Mouse (Mus musculus) MEL (cell line): ENCODE data around the gene Dnajc22. TPM values are rescaled to one million over a fixed set of nuclear protein-coding genes. Genes with fewer than 3 reads are reported as not detected.

ENCODE experiments used
- DNase-seq: peaks from one replicate; pipeline ENCODE4 v3.0.0; 2011; ENCODE audit warnings: low read depth, low spot score
- H3K27ac ChIP-seq: 2 replicates; pipeline ENCODE4 v1.5.1; 2012; ENCODE audit warnings: low read depth, mild to moderate bottlenecking, control low read depth, low read length, moderate library complexity; ENCODE audit not compliant: control insufficient read depth
- H3K27me3 ChIP-seq, 2 experiments: fragments of 150-350 bp in 1 of 2; sonication (generic) in 1 of 2; 2 replicates each; pipeline ENCODE4 v1.6.1; 2012; ENCODE audit warnings: low read length in 2 of 2, mild to moderate bottlenecking in 2 of 2, improper control_type of control experiment in 1 of 2, moderate library complexity in 1 of 2; ENCODE audit not compliant: insufficient read depth in 2 of 2, control insufficient read depth in 1 of 2
- H3K36me3 ChIP-seq, 2 experiments: 2 replicates each; pipeline ENCODE4 v1.6.1; 2012 to 2014; ENCODE audit warnings: low read length in 2 of 2, improper control_type of control experiment in 1 of 2, inconsistent platforms in 1 of 2, mild to moderate bottlenecking in 1 of 2; ENCODE audit not compliant: insufficient read depth in 2 of 2, control insufficient read depth in 1 of 2
- H3K4me1 ChIP-seq, 2 experiments: fragments of 150-350 bp in 1 of 2; sonication (generic) in 1 of 2; 2 replicates each; pipeline ENCODE4 v1.6.1; 2012; ENCODE audit warnings: low read length in 2 of 2, improper control_type of control experiment in 1 of 2, mild to moderate bottlenecking in 1 of 2; ENCODE audit not compliant: insufficient read depth in 2 of 2, control insufficient read depth in 1 of 2
- H3K4me3 ChIP-seq, 2 experiments: fragments of 150-350 bp in 1 of 2; sonication (generic) in 1 of 2; 2 replicates each; pipeline ENCODE4 v1.5.1; 2012; ENCODE audit warnings: low read depth in 2 of 2, low read length in 2 of 2, mild to moderate bottlenecking in 2 of 2, moderate library complexity in 2 of 2, control low read depth in 1 of 2, improper control_type of control experiment in 1 of 2; ENCODE audit not compliant: control insufficient read depth in 1 of 2, insufficient read depth in 1 of 2
- H3K79me2 ChIP-seq: 2 replicates; pipeline ENCODE4 v1.6.1; 2012; ENCODE audit warnings: mild to moderate bottlenecking, low read length, moderate library complexity; ENCODE audit not compliant: control insufficient read depth, poor library complexity, insufficient read depth
- H3K9ac ChIP-seq: 2 replicates; pipeline ENCODE4 v1.6.1; 2012; ENCODE audit warnings: low read depth, mild to moderate bottlenecking, control low read depth, low read length, moderate library complexity; ENCODE audit not compliant: control insufficient read depth, poor library complexity, severe bottlenecking
- H3K9me3 ChIP-seq: fragments of 150-350 bp; sonication (generic); replicated peaks from 2 replicates; pipeline ENCODE4 v1.6.1; 2012; ENCODE audit warnings: mild to moderate bottlenecking, low read length, improper control_type of control experiment, moderate library complexity; ENCODE audit not compliant: insufficient read depth
- BHLHE40 ChIP-seq: IDR thresholded peaks from 2 replicates; pipeline ENCODE4 v1.6.1; 2012; ENCODE audit warnings: low read depth, mild to moderate bottlenecking, inconsistent platforms, low read length, improper control_type of control experiment, borderline replicate concordance
- CTCF ChIP-seq, 3 experiments: IDR thresholded peaks in 2 of 3; conservative IDR thresholded peaks in 1 of 3; 2 replicates each; pipeline ENCODE4 v1.5.1; 2011 to 2012; ENCODE audit warnings: low read length in 3 of 3, low read depth in 2 of 3, mild to moderate bottlenecking in 2 of 3, improper control_type of control experiment in 1 of 3, inconsistent platforms in 1 of 3, mixed read lengths in 1 of 3, moderate library complexity in 1 of 3; ENCODE audit not compliant: control insufficient read depth in 1 of 3, insufficient read depth in 1 of 3, poor library complexity in 1 of 3, severe bottlenecking in 1 of 3
- E2F4 ChIP-seq: IDR thresholded peaks from 2 replicates; pipeline ENCODE4 v1.6.1; 2011; ENCODE audit warnings: low read depth, low read length, improper control_type of control experiment, borderline replicate concordance
- EP300 ChIP-seq, 2 experiments: IDR thresholded peaks; 2 replicates each; pipeline ENCODE4 v1.6.1; 2011; ENCODE audit warnings: improper control_type of control experiment in 2 of 2, low read length in 2 of 2, low read depth in 1 of 2, mild to moderate bottlenecking in 1 of 2
- MAFK ChIP-seq: IDR thresholded peaks from 2 replicates; pipeline ENCODE4 v1.6.1; 2011; ENCODE audit warnings: low read depth, mild to moderate bottlenecking, low read length, improper control_type of control experiment, borderline replicate concordance
- MEF2A ChIP-seq: IDR thresholded peaks from 2 replicates; pipeline ENCODE4 v1.6.1; 2014; ENCODE audit warnings: low read depth, mild to moderate bottlenecking, inconsistent platforms, low read length, improper control_type of control experiment; ENCODE audit not compliant: poor library complexity, insufficient replicate concordance, severe bottlenecking; ENCODE audit errors: extremely low read depth
- MYC ChIP-seq: IDR thresholded peaks from 2 replicates; pipeline ENCODE4 v1.6.1; 2011; ENCODE audit warnings: low read depth, mild to moderate bottlenecking, low read length, improper control_type of control experiment, moderate library complexity
- NELFE ChIP-seq: IDR thresholded peaks from 2 replicates; pipeline ENCODE4 v1.6.1; 2011; ENCODE audit warnings: low read depth, low read length, improper control_type of control experiment
- POLR2AphosphoS5 ChIP-seq: IDR thresholded peaks from 2 replicates; pipeline ENCODE4 v1.6.1; 2012; ENCODE audit warnings: low read depth, borderline replicate concordance, mild to moderate bottlenecking, inconsistent platforms, low read length, moderate library complexity, mixed read lengths
- TBP ChIP-seq: IDR thresholded peaks from 2 replicates; pipeline ENCODE4 v1.8.0; 2011; ENCODE audit warnings: low read depth, low read length, improper control_type of control experiment
- ZNF384 ChIP-seq: IDR thresholded peaks from 2 replicates; pipeline ENCODE4 v1.6.1; 2012; ENCODE audit warnings: low read depth, mild to moderate bottlenecking, inconsistent platforms, low read length, improper control_type of control experiment
- polyA plus RNA-seq, 2 experiments: library from polyadenylated mRNA; stranded (reverse) in 1 of 2; unstranded in 1 of 2; fragments of >175 nt in 1 of 2; fragments of >200 nt in 1 of 2; gene quantifications; 2 replicates each; pipeline versions ENCODE4 v1.2.1 to v1.2.4; 2012; ENCODE audit warnings: low replicate concordance in 2 of 2, low read depth in 1 of 2; ENCODE audit not compliant: insufficient read length in 2 of 2, insufficient read depth in 1 of 2, missing spikeins in 1 of 2
- total RNA-seq: library from RNA; depleted of rRNA; stranded (reverse); fragments of 300-350 nt; gene quantifications from 2 replicates; pipeline ENCODE4 v1.2.3, GENCODE M21; 2012

The Dnajc22 gene
- total and polyA plus RNA-seq, 3 experiments = 3.2 to 5.3 TPM; not detected in 1

- Histone ChIP-seq H3K79me2 (no peaks in the 10 kb centered on the region), H3K36me3 (peaks cover 0 to 9% of the 10 kb centered on the region in 2 experiments; a peak in 2 of 4 replicates)
- TF ChIP-seq EP300 (IDR thresholded peaks at IDR 0.05; ENCODE audit: low read depth in 1 of 2, low read length in 2 of 2) (no peak), MAFK (no peak), MEF2A (no peak), NELFE (no peak), CTCF (IDR thresholded peaks at IDR 0.05 in 2 of 3, conservative IDR thresholded peaks at IDR 0.05 in 1 of 3; ENCODE audit: control insufficient read depth in 1 of 3, insufficient read depth in 1 of 3, low read depth in 2 of 3, low read length in 3 of 3, poor library complexity in 1 of 3, severe bottlenecking in 1 of 3) (no peak), E2F4 (no peak), ZNF384 (peak; percentile 77), TBP (no peak)
- TF ChIP-seq, all 39 proteins: peak for 1
- peak; percentile 51 for DNase-seq
- Histone ChIP-seq H3K9ac (no peak overlapping the region), H3K27ac (no peak overlapping the region), H3K4me1 (peaks cover 0 to 7% of the 10 kb centered on the region in 2 experiments; a peak in 1 of 4 replicates), H3K9me3 (no peaks in the 10 kb centered on the region), H3K27me3 (no peaks in the 10 kb centered on the region), H3K4me3 (no peak overlapping the region)
Observed at GRCm38 (mm10) chr15:99111139-99111538, 18.2 kb downstream of the Dnajc22 start.

DNA sequence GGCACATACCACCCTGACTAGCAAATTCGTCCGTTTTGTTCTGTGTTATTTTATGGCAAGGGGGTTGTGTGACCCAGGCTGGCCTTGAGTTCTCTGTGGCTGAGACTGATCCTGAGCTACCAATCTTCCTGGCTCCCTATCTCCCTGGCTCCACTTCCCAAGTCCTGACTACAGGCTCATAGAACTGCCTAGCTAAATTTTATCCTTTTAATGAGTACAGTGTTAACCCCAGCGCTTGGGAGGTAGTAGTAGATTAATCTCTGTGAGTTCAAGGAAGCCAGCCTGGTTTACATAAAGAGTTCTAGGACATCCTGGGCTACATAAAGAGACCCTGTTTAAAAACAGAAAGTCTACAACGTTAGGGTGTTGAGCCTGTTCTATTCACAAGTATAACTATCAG is 18.8 kb downstream of the Dnajc22 start:
- H3K79me2 ChIP-seq = no peaks in the 10 kb centered on the region
- H3K4me3 ChIP-seq = no peak overlapping the region
- H3K27ac ChIP-seq = no peak overlapping the region
- H3K9me3 ChIP-seq = no peaks in the 10 kb centered on the region
- H3K36me3 ChIP-seq = peaks cover 0 to 9% of the 10 kb centered on the region in 2 experiments; a peak in 2 of 4 replicates
- no peak for DNase-seq
- H3K27me3 ChIP-seq = no peaks in the 10 kb centered on the region
- TF ChIP-seq MAFK (no peak), MYC (no peak)
- TF ChIP-seq, all 39 proteins: peak for 0
- H3K9ac ChIP-seq = no peak overlapping the region
- H3K4me1 ChIP-seq = peaks cover 0 to 7% of the 10 kb centered on the region in 2 experiments; a peak in 1 of 4 replicates

GRCm38 (mm10) chr15:99112843-99113395 is 19.9 kb downstream of the Dnajc22 start:
- no peak for DNase-seq
- H3K9me3 ChIP-seq = no peaks in the 10 kb centered on the region
- peak overlapping the region; percentile 45 to 78 for H3K4me3 ChIP-seq
- H3K4me1 ChIP-seq = peaks cover 0 to 7% of the 10 kb centered on the region in 2 experiments; a peak in 1 of 4 replicates
- no peaks in the 10 kb centered on the region for H3K27me3 ChIP-seq
- peaks cover 0 to 9% of the 10 kb centered on the region in 2 experiments; a peak in 2 of 4 replicates for H3K36me3 ChIP-seq
- no peaks in the 10 kb centered on the region for H3K79me2 ChIP-seq
- no peak overlapping the region for H3K27ac ChIP-seq
- no peak for TF ChIP-seq BHLHE40
- no peak for TF ChIP-seq POLR2AphosphoS5
- peak; percentile 80 for TF ChIP-seq ZNF384
- no peak for TF ChIP-seq MEF2A
- peak overlapping the region; percentile 52 for H3K9ac ChIP-seq
